Mouse (Mus musculus) Patski (cell line): ENCODE data around the gene Srd5a1. TPM values are rescaled to one million over a fixed set of nuclear protein-coding genes. Genes with fewer than 3 reads are reported as not detected.

Source experiments
- ATAC-seq: fragments of 100-300 bp; one replicate; pipeline ENCODE4 v1.8.0; 2021
- CTCF ChIA-PET: fragments of 350-600 bp; sonication (Branson Sonifier 250); formaldehyde crosslinking; loops from one replicate; lab custom pipeline; 2022; ENCODE audit warnings: inconsistent platforms; lab: Charles Lee
- POLR2A ChIA-PET: fragments of 350-600 bp; sonication (Branson Sonifier 250); formaldehyde crosslinking; loops from one replicate; lab custom pipeline; 2022; ENCODE audit warnings: antibody characterized with exemption, inconsistent platforms; lab: Charles Lee
- DNase-seq: peaks from one replicate; pipeline ENCODE4 v3.0.0-alpha.2; 2011; ENCODE audit warnings: low read depth, low spot score
- H3K27me3 ChIP-seq: fragments of 371-371 bp; one replicate; pipeline ENCODE4 v1.5.1; 2021
- CTCF ChIP-seq: fragments of 100-300 bp; IDR thresholded peaks from one replicate; pipeline ENCODE4 v1.5.1; 2021
- in situ Hi-C: fragments of 300-500 bp; cut with MboI; formaldehyde crosslinking; loops from 3 replicates; pipeline ENCODE4 v1.11.1; 2018; ENCODE audit warnings: low pct_unique_long_range_greater_than_20kb, mixed read lengths
- polyA plus RNA-seq: library from polyadenylated mRNA; unstranded; gene quantifications from one replicate; pipeline ENCODE4 v1.2.3, GENCODE M21; 2021

Srd5a1 gene
- polyA plus RNA-seq, 1 experiment from 2014 or later, result 122 TPM

DNA sequence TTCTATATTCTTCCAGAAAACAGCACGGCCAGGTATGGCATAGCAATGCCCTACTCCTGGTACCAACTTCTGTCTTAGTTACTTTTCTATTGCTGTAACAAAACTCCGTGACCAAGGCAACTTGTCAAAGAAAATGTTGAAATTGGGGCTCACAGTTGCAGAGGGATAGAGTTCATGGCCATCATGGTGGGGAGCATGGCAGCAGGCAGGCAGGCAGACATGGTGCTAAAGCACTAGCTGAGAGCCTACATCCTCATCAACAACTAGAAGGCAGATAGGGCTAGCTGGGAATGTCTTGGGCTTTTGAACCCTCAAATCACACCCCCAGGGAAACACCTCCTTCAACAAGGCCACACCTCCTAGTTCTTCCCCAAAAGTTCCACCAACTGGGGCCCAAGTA, 60.4 kb downstream of the Srd5a1 start:
- in situ Hi-C loops, result loop anchor here (5.0 kb wide), 2 partner anchors 61 to 106 kb away; partner anchors contain the start of gene Srd5a1
- TF ChIP-seq CTCF, result no peak
- DNase-seq, result no peak
- ChIA-PET CTCF (no interaction called here), POLR2A (no interaction called here)
- no peak for ATAC-seq
- H3K27me3 ChIP-seq, result no peaks in the 10 kb centered on the region

DNA sequence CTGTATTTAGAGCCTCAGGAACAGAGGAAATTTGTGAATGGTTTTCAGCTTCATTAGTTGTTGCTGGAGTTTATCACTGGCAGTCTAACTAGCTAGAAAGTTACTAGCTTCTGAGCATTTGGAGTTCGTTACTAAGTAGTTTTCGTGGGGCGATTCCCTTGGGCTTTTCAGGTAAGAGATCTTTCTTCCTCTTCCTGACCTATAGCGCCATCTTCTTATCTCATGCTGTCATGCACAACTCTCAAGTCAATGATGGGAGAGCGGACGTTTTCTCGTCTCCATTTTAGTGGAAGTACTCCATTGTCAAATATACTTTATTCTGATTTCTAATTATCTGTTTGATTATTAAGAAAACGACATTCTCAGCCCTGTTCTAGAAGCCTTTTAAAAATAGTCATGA, 61.3 kb downstream of the Srd5a1 start:
- no peak for ATAC-seq
- TF ChIP-seq CTCF, result peak; percentile 27
- in situ Hi-C loops, result loop anchor here (5.0 to 25.0 kb wide), 3 partner anchors 62 to 1037 kb away; partner anchors contain the start of gene Srd5a1
- DNase-seq, result no peak
- ChIA-PET POLR2A (no interaction called here), CTCF (interaction anchor here (0.7 to 1.7 kb wide), 4 partner anchors 9 to 40 kb away, joined by 4 to 6 read pairs (median 4); no protein-coding TSS in a partner anchor)
- H3K27me3 ChIP-seq, result no peaks in the 10 kb centered on the region

DNA sequence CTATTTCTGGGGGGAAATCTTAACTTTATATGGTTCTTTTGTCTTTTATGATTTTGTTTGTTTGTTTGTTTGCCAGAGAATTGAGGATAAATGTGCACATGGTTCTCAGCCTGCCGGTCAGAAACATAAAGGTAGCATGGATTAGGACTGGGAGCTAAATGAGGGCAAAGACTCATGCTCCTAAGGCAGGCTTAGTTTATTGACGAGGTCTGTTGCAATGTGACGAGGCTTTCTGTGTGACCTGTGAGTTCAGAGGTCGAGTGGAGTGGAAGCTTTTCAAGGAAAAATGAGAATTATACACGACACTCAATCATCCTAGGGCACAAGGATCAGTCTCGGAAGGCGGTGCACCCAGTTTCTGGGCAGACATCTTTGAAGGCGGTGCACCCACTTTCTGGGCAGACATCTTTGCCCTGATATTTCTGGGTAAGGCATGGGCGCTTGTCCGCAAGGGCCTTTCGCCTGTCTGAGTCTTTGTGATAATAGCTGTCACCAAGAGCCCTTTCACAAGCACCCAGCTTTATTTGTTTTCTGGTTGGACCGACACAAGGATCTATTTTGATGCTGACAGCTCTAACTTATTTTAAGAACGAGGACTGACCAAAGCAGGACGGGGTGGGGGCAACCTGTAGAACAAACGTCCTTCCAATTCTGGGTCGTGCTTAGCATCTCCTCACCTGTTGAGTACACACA, 63.6 kb downstream of the Srd5a1 start:
- TF ChIP-seq CTCF, result no peak
- CTCF ChIA-PET, result interaction anchor here (1.4 to 1.5 kb wide), 2 partner anchors 13 to 143 kb away, joined by 3 to 4 read pairs; no protein-coding TSS in a partner anchor
- ATAC-seq (no peak), DNase-seq (no peak)
- POLR2A ChIA-PET, result interaction anchor here (1.3 kb wide), 1 partner anchor 38 kb away, joined by 5 read pairs; no protein-coding TSS in a partner anchor
- in situ Hi-C loops, result loop anchor here (25.0 kb wide), 1 partner anchor 1040 kb away; no protein-coding TSS in a partner anchor
- no peaks in the 10 kb centered on the region for H3K27me3 ChIP-seq

DNA sequence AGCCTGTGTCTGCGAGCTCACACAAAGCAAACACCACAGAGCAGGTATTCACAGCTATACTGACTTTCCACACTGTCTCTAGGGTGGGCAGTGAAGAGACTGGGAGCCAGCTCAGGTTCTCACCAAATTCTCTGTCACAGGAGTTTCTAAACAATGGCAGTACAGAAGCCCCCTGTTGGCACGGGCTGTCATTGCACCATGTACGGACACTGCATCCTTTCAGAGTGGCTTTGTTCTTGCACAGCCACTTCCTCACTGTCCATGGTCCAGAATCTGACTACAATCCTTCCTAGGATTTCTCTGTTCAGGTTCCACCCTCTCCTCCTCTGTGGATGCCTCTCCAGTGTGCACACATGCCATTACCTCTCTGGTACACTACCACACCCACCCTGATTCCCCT, 66.2 kb downstream of the Srd5a1 start:
- CTCF ChIA-PET, result interaction anchor here (0.9 to 1.9 kb wide), 4 partner anchors 8 to 110 kb away, joined by 3 to 11 read pairs (median 4); no protein-coding TSS in a partner anchor
- POLR2A ChIA-PET, result no interaction called here
- TF ChIP-seq CTCF, result no peak
- in situ Hi-C loops, result loop anchor here (25.0 kb wide), 1 partner anchor 1042 kb away; no protein-coding TSS in a partner anchor
- H3K27me3 ChIP-seq, result no peaks in the 10 kb centered on the region
- ATAC-seq (no peak), DNase-seq (no peak)

DNA sequence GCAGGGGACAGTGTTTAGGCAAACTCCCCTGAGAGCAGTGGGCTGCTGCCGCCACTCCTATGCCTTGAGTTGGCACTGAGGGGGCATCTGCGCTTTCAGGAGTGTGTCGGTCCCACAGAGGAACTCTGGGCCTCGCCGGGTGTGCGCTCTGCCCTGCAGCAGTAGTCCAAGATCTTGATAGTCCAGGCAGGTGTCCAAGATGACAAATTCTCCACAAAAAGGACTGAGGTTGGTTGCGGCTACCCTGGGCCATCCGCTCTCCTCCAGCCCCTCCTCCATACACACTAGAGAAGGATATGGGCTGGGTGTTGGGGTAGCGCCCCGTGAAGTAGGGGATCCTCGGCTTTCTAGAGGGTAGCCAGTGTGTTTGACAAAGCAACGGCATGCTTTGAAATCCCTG, 67.6 kb downstream of the Srd5a1 start:
- in situ Hi-C loops, result loop anchor here (5.0 to 25.0 kb wide), 2 partner anchors 36 to 1044 kb away; no protein-coding TSS in a partner anchor
- CTCF ChIA-PET, result interaction anchor here (1.9 kb wide), 1 partner anchor 34 kb away, joined by 11 read pairs; no protein-coding TSS in a partner anchor
- POLR2A ChIA-PET, result no interaction called here
- TF ChIP-seq CTCF, result no peak
- no peak for ATAC-seq
- DNase-seq, result no peak
- no peaks in the 10 kb centered on the region for H3K27me3 ChIP-seq

DNA sequence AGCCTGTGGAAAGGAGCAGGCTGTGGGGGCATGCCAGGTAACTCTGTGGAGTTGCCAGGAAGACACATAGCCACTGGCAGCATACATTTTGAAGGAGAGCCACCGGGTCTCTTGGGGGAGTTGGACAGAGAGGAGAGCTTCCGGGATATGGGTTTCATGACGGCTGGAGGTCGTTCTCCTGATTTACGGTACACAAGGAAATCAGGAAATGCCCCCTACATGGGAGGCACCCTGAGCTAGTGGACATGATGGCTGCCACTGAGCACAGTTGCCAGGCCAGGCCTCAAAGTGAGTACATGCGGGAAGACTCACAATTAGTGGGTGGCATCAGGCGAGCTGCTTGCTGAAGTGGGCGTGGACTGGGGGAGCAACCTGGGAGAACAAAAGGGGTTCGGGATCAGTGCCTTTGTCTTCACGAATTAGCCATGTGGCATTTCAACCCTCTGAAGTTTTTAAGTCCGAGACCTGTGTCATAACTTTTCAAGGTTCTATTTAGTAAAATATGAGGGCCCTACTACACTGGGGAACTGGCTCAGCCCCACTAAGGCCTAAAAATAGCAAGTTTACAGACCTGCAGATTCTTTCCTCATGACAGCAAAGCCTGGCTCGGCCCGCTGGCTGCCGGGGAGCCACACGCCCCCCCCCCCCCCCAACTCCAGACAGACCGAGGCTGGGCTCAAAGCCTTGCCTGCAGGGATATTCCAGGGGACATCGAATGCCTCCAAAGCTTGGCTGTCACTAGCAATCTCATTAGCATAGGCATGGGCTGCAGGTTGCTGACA, 68.5 kb downstream of the Srd5a1 start:
- ChIA-PET POLR2A (no interaction called here), CTCF (interaction anchor here (0.8 to 1.4 kb wide), 2 partner anchors 27 to 32 kb away, joined by 3 to 4 read pairs; no protein-coding TSS in a partner anchor)
- DNase-seq (no peak), ATAC-seq (no peak)
- TF ChIP-seq CTCF, result no peak
- in situ Hi-C loops, result loop anchor here (5.0 to 25.0 kb wide), 2 partner anchors 35 to 1045 kb away; no protein-coding TSS in a partner anchor
- no peaks in the 10 kb centered on the region for H3K27me3 ChIP-seq

DNA sequence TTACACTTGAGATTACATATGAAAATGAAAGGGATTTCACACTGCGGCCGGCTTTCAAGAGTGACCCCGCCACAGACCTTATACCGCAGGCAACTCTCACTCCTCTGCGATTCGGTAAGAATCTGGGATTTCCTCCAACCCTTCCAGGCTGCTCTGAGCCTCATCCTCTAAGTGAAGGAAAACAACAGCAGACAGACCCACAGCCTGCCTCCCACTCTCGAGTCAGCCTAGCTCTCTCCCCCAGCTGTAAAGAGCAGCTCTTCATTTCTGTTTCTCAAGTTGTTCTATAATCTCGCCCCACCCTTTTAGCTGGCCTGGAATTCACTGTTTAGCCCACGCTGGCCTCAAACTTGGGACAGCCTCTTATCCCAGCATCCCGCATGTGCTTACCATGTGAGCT, 69.5 kb downstream of the Srd5a1 start:
- POLR2A ChIA-PET, result interaction anchor here (0.6 to 0.7 kb wide), 4 partner anchors 20 to 91 kb away, joined by 3 to 4 read pairs (median 3); no protein-coding TSS in a partner anchor
- no peaks in the 10 kb centered on the region for H3K27me3 ChIP-seq
- ATAC-seq (no peak), DNase-seq (no peak)
- TF ChIP-seq CTCF, result no peak
- in situ Hi-C loops, result loop anchor here (5.0 to 25.0 kb wide), 2 partner anchors 34 to 1046 kb away; no protein-coding TSS in a partner anchor
- CTCF ChIA-PET, result interaction anchor here (1.4 kb wide), 1 partner anchor 32 kb away, joined by 4 read pairs; no protein-coding TSS in a partner anchor

DNA sequence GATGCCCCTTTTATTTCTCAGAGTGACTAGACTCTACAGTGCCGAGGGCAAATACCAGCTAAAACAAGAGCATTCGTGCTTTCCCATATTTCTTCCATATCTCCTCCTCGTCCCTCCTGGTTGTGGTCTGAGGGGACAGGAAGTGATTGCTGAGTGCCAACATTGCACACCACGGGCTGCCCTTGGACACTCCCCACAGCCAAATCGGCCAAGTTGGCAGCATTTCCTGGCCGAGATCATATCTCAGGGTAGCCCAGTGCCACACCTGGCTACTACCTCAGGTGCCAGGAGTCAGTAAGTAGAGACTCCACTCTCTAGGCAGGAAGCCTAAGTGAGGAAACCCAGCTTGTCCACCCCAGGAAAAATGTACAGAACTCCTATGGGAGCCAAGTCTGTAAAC, 70.0 kb downstream of the Srd5a1 start:
- ATAC-seq (no peak), DNase-seq (no peak)
- in situ Hi-C loops, result loop anchor here (5.0 to 25.0 kb wide), 2 partner anchors 34 to 1046 kb away; no protein-coding TSS in a partner anchor
- ChIA-PET POLR2A (interaction anchor here (0.6 to 0.7 kb wide), 2 partner anchors 26 to 84 kb away, joined by 3 read pairs; no protein-coding TSS in a partner anchor), CTCF (interaction anchor here (1.2 kb wide), 1 partner anchor 9 kb away, joined by 4 read pairs; no protein-coding TSS in a partner anchor)
- no peak for TF ChIP-seq CTCF
- no peaks in the 10 kb centered on the region for H3K27me3 ChIP-seq

DNA sequence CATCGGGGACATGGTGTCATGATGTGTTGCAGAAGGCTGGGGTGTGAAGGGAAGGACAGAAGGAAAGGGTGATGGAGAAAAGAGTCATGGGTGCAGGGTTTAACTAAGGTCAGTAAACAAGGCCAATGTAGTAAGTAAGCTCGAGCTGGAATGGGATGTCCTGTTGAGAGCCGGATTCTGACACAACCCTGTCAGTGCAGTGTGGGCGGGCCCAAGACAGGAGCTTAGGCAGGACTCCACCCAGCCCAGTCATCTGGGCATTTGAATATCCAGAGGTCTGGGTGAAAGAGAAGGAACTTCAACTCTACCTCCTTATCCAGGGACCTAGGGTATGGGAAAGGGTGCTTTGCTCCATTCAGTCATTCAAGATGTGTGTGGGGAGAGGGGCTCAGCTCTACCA, 72.9 kb downstream of the Srd5a1 start:
- ATAC-seq (no peak), DNase-seq (no peak)
- TF ChIP-seq CTCF, result no peak
- H3K27me3 ChIP-seq, result no peaks in the 10 kb centered on the region
- CTCF ChIA-PET, result interaction anchor here (1.4 kb wide), 1 partner anchor 12 kb away, joined by 3 read pairs; no protein-coding TSS in a partner anchor
- in situ Hi-C loops, result loop anchor here (25.0 kb wide), 1 partner anchor 1049 kb away; no protein-coding TSS in a partner anchor
- POLR2A ChIA-PET, result no interaction called here

DNA sequence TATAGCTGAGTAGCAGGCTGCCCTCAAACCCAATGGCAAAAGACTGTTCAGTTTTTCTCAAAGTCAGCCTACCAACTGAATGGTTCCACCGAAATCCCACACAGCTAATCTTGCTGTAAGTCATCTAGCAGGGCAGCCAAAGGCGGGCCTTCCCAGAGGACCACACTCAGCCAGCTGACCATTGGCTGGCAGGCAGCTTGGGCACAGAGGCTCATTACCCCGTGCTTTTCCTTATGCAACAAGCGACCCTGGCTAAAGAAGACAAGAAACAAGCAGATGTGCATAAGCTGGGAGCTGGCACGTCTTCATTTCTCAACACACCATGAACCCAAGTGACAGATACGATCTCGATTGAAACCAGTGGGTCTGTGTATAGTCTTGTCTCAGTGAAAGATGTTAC, 73.9 kb downstream of the Srd5a1 start:
- DNase-seq (no peak), ATAC-seq (no peak)
- ChIA-PET POLR2A (no interaction called here), CTCF (interaction anchor here (1.4 kb wide), 1 partner anchor 11 kb away, joined by 3 read pairs; no protein-coding TSS in a partner anchor)
- in situ Hi-C loops, result loop anchor here (25.0 kb wide), 1 partner anchor 1050 kb away; no protein-coding TSS in a partner anchor
- H3K27me3 ChIP-seq, result no peaks in the 10 kb centered on the region
- TF ChIP-seq CTCF, result no peak
